Mouse (Mus musculus): ENCODE results near the gene B3gat1.

The B3gat1 gene

GRCm38 (mm10) chr9:26778421-26778820 lies 44.9 kb downstream of the B3gat1 start:
- DNase-seq = no peak

GRCm38 (mm10) chr9:26783414-26783975 lies 50.0 kb downstream of the B3gat1 start:
- no peak for DNase-seq

- no peak for DNase-seq
Observed at GRCm38 (mm10) chr9:26792829-26793228, 59.3 kb downstream of the B3gat1 start.

GRCm38 (mm10) chr9:26798205-26798604 lies 64.7 kb downstream of the B3gat1 start:
- no peak for DNase-seq

- DNase-seq = no peak
Observed at GRCm38 (mm10) chr9:26798731-26799130, 65.2 kb downstream of the B3gat1 start.

GRCm38 (mm10) chr9:26800357-26800756 lies 66.8 kb downstream of the B3gat1 start:
- no peak for DNase-seq

- no peak for DNase-seq
Observed at GRCm38 (mm10) chr9:26804321-26804720, 70.8 kb downstream of the B3gat1 start.

GRCm38 (mm10) chr9:26805935-26806666 lies 72.6 kb downstream of the B3gat1 start, which contains the start of gene Glb1l2:
TSS of gene Glb1l2 (minus strand) at chr9:26806468.
- peak; percentile 87 for DNase-seq

- no peak for DNase-seq
Observed at GRCm38 (mm10) chr9:26808735-26809134, 75.2 kb downstream of the B3gat1 start.
